Mouse (Mus musculus) CD4-positive, CD25-positive, alpha-beta regulatory T cell, adult 2 months (primary cell): ENCODE data around the gene Bri3bp.
"Not testable (repeated sequence)": the region's sequence is repeated elsewhere in the genome, so short reads cannot be mapped to it uniquely, and the experiment has no call there.

Source experiments
- DNase-seq: peaks from one replicate; pipeline ENCODE4 v3.0.0-alpha.2; 2012; ENCODE audit warnings: low read depth, low spot score

Bri3bp gene

DNA sequence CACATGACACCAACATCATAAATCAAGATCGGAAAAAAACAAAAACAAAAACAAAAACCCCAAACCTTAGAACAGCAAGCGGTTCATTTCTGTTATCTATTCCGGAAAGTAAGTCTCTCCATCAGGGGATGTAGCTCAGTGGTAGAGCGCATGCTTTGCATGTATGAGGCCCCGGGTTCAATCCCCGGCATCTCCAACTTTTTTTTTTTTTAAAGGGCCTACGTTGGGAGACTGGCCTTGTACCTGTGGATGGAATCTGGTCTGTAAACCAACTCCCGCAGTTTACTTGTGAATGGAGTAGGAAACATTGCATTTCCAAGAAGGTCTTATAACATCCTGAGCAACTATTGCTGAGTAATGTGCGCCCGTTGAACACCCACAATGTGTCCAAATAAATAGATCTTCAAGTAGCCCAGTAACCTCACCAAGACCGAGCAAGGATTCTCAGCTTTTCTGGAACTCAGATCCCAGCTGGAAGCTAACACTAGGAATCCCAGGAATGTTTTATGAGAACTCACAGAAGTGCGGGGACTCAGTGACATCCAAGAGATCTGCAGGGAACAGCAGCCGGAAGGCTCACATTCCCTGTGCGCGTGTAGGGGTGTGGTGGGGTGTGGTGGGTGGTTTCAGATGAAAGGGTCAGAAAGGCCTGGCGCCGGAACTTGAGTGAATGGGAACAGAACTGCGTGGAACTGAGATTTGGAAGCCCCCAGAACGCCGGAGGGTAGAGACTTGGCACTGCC, 31.8 kb upstream of the Bri3bp start:
- peak; percentile 37 for DNase-seq

GRCm38 (mm10) chr5:125411972-125412530, 29.3 kb upstream of the Bri3bp start:
- DNase-seq = peak; percentile 85

- not testable (repeated sequence) for DNase-seq
These were observed 28.8 kb upstream of the Bri3bp start for GRCm38 (mm10) chr5:125412536-125412935.

DNA sequence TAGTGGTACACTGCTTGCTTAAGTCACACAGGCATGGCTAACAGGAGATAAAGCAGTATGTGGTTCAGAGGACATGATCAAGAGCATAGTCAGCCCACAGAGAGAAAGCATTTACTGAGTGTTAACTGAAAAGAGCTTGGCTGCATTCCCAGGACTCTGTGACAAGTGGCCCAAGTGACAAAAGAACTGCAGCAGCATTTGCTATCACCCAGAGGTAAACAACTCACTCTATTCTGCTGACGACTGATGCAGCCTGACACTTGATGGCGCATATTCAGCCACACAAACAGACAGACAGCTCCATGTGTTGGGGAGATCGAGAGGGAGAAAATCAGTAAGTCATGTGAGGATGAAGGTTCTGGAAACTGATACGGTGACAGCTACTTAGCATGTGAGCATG, 27.6 kb upstream of the Bri3bp start:
- DNase-seq = no peak

DNA sequence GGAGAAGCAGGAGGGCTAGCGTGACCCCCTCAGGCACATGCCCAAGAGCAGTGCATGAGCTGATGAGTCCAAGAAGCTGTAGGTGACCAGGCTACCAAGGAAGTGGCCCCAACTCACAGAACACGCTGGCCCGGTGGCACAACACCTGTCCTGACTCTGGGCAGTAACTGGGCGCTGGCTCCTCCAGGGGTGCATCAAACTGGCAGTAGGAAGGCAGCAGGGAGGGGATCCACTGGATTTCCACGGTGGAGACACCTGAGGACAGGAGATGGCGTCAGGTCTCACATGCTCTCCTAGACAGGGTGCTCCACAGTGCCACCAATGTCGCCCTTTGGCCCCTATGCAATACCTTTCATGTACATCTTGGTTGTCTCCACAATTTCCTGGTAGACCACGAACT, 25.2 kb upstream of the Bri3bp start:
- no peak for DNase-seq

DNA sequence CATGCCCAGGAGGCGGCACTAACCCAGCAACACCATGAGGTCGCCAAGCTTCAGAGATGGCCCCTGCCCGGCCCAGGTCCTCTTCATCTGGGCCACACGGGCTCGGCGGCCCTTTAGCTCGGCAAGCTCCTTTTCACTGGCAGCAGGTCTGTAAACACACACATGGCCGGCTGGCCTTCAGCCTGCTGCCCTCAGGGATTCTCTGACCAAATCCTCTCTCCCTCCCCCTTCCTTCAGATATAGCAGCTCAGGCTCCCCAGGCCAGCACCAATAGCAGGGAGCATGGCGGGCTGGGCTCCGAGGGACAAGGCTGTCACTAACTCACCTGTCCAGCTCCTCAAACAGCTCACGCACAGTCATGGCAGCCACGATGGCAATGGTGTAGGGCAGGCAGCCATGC, 22.7 kb upstream of the Bri3bp start:
- DNase-seq = no peak

DNA sequence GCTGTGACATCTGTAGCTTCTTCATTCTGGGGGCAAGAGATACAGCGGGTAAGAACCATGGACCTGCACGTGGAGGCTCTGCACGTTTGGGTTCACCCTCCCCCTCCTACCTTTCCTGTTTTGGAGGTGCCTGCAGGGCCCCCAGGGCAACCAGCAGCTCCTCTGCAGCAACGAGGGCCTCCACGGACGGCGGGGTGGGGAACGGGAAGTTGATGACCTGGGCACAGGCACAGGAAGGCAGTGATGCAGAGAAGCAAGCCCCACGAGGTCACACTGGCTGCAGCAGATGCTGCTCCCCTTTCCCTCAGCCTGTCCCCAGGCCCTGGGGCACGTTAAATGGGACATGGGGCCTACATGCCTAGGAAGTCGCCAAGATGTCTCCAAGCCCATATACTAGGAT, 22.2 kb upstream of the Bri3bp start:
- no peak for DNase-seq

DNA sequence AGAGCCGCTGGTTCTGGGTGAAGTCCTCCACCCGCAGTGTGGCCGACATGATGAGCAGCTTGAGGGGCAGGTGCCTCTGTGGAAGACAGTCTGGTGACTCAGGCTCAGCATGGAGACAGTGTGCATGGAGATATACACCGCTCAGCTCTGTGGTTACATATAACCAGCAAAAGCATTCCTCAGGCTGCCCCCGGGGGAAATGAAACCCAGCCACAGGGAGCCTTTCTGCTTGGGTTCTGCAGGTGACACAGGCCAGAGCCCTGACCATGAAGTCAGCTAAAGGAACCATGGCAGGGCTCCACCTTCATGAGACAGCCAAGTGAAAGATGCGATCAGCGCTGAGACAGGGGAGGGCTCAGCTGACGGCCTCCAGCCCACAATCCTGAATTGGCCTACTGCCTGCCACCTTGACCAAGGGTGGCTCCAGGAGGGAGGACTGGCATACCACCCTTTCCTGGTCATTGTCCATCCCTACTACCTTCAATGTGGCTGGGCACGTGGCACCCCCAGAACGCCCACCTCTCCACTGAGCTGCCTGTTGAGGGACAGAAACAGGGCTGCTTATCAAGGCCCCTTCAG, 15.6 kb upstream of the Bri3bp start:
- DNase-seq = no peak

- DNase-seq = no peak
These were observed 15.0 kb upstream of the Bri3bp start for GRCm38 (mm10) chr5:125426343-125426742.

GRCm38 (mm10) chr5:125432324-125432723, 9.0 kb upstream of the Bri3bp start:
- DNase-seq = not testable (repeated sequence)

DNA sequence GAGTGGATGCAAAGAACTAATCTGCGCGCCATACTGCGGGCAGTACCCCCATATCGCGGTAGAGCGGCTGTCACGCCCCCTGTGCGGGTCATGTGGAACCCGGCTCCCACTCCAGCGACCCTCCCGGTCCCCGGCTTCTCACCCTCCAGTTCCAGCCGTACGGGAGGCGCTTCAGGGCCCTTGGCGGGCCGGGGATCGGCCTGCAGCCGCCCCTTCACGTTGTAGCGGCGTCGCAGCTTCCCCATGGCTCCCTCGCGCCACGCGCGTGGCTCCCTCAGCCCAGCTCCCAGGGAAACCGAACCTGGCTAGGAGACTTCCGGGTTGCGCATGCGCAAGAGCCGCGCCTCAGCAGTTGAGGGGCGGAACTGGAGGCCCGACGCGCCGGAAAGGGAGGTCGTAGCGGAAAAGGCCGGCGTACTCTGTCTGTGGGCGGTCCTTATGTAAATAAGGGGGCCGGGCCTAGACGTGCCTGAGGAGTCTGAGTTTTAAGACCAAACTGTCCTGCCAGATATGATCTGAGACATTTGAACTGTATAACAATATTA, 7.5 kb upstream of the Bri3bp start, which contains the start of gene Dhx37:
Gene Dhx37, minus strand, starts transcription at position 329 of the 545 bp plus-strand sequence.
- peak; percentile 98 for DNase-seq

DNA sequence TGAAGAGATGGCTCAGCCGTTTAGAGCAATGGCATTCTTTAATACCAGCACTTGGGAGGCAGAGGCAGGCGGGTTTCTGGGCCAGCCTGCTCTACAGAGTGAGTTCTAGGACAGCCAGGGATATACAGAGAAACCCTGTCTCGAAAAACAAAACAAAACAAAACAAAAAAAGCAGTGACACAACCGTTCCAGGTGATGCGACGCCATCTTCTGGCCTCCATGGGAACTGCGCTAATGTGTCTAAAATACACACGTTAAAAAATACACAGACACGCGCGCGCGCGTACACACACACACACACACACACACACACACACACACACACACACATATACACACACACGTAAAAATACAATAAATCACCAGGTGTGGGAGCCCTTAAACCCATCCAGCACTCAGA, 7.0 kb upstream of the Bri3bp start:
- peak; percentile 66 for DNase-seq

DNA sequence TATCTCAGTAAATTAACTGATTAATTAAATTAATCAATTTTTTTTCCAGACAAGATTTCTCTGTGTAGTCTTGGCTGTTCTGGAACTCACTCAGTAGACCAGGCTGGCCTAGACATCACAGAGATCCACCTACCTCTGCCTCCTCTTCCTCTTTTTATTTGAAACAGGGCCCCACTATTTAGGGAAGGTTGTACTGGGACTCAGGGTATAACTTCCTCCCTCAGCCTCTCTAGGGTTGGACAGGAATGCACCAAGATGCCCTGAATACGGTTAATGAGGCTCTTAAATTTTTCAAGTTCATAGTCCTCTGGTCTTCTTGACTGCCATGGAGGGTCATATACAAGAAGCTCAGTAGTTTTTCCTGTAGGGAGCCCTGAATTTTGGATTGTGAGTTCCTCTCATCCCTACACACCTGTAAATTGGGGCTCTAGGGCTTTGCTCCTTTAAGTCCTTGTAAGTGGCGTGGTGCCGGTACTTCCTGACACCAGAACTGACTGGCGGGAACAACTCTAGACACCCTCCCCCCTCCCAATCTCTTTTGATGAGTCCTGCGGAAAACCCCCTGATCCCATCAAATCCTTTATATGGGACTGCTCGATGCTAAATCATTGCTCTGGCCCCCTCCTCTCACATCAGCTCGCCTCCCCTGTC, 660 bp upstream of the Bri3bp start:
- no peak for DNase-seq

GRCm38 (mm10) chr5:125442136-125442995, 998 bp downstream of the Bri3bp start:
- DNase-seq = no peak

- peak; percentile 16 for DNase-seq
These were observed 2.0 kb downstream of the Bri3bp start for GRCm38 (mm10) chr5:125443335-125443734.

GRCm38 (mm10) chr5:125443915-125444314, 2.5 kb downstream of the Bri3bp start:
- DNase-seq = peak; percentile 19

DNA sequence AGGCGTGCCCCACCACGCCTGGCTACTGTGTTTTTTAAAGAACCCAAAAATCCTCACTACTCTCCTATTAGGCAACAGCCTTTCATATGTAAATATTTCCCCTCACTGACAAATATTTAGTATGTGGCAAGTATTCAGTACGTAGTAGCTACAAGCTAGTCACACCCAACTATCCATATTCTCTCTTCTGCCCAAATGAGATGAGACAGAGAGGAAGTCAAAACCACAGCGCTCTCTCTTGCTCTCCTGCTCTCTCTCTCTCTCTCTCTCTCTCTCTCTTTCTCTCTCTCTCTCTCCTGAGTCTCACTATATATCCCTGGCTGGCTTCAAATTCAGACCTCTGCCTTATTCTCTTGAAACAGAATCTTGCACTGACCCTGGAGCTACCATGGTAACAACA, 3.2 kb downstream of the Bri3bp start:
- peak; percentile 66 for DNase-seq

DNA sequence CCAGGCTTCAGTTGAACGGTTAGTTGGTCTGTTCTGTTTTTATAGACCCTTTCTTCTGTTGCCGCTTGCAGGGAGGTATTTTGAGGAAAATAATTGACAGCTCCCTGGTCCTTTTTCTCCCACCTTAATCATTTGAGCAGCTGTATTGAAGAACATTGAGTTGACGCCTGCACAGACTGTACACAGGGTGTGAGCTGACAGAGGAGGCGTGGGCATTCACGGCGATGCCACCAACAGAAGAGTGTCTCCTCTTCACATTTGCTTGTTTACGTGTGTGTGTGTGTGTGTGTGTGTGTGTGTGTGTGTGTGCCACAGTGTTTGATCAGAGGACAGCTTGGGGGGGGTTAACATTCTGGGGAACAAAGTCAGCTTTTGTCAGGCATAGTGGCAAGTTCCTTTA, 5.0 kb downstream of the Bri3bp start:
- DNase-seq = no peak

- no peak for DNase-seq
These were observed 6.7 kb downstream of the Bri3bp start for GRCm38 (mm10) chr5:125448026-125448425.

- no peak for DNase-seq
These were observed 7.3 kb downstream of the Bri3bp start for GRCm38 (mm10) chr5:125448631-125449030.

DNA sequence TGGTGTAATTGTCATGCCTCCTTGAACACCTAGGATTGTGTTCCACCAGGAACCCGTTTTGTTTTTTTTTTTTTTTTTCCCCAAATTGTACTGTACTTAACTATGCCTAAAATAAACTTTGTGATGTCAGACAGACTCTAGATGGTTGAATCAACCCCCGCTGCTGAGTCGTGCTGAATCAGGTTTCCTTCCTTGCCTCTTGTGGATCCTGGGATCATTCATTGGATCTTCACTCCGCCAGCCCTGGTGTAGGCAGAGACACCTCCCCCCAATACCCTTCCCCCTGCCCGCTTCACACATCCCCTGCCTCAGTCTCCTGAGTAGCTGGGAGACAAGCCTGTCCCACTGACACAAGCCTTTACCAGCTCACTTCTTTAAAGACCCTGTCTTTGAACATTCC, 7.9 kb downstream of the Bri3bp start:
- no peak for DNase-seq
